Mouse (Mus musculus): Measurements from ENCODE around the gene 2610528A11Rik. TPM values are rescaled to one million over a fixed set of nuclear protein-coding genes. Genes with fewer than 3 reads are reported as not detected.

Gene 2610528A11Rik
- polyA plus RNA-seq, 1 experiment from 2014 or later: 0.69 TPM

GRCm38 (mm10) chr14:37067629-37068028 lies 46.2 kb downstream of the 2610528A11Rik start, which contains the start of gene Lrit2:
Gene Lrit2, plus strand, starts transcription at chr14:37067929.
- Histone ChIP-seq H3K4me3 (ENCODE audit: low read length) (no peak within 1 kb of the TSS), H3K9ac (ENCODE audit: low read depth, low read length) (no peak within 1 kb of the TSS), H3K27ac (ENCODE audit: low read depth, low read length) (no peak within 1 kb of the TSS), H3K27me3 (ENCODE audit: control insufficient read depth, insufficient read depth, low read length) (no peaks in the 10 kb centered on the region), H3K4me1 (ENCODE audit: control insufficient read depth, insufficient read depth, low read length) (no peaks in the 10 kb centered on the region), H3K36me3 (ENCODE audit: control insufficient read depth, insufficient read depth, low read length) (no peaks in the 10 kb centered on the region), H3K9me3 (ENCODE audit: control insufficient read depth, low read length) (no peaks in the 10 kb centered on the region), H3K4me2 (replicated peaks; ENCODE audit: low read depth, low read length) (no peak within 1 kb of the TSS)
- 82% methylated on average over 5 of the region's 5 CpGs for WGBS
- ATAC-seq (ENCODE audit: low FRiP score, low TSS enrichment): no peak

- Histone ChIP-seq H3K9ac (ENCODE audit: low read depth, low read length) (no peak overlapping the region), H3K27me3 (ENCODE audit: control insufficient read depth, insufficient read depth, low read length) (no peaks in the 10 kb centered on the region), H3K4me1 (ENCODE audit: control insufficient read depth, insufficient read depth, low read length) (no peaks in the 10 kb centered on the region), H3K27ac (ENCODE audit: low read depth, low read length) (no peak overlapping the region), H3K9me3 (ENCODE audit: control insufficient read depth, low read length) (no peaks in the 10 kb centered on the region), H3K4me2 (replicated peaks; ENCODE audit: low read depth, low read length) (no peak overlapping the region), H3K4me3 (ENCODE audit: low read length) (no peak overlapping the region), H3K36me3 (ENCODE audit: control insufficient read depth, insufficient read depth, low read length) (no peaks in the 10 kb centered on the region)
- no peak for ATAC-seq (ENCODE audit: low FRiP score, low TSS enrichment)
- WGBS: 59% methylated on average over 2 of the region's 2 CpGs
These were observed 47.2 kb downstream of the 2610528A11Rik start for GRCm38 (mm10) chr14:37066636-37067035.

- WGBS: 72% methylated on average over 2 of the region's 2 CpGs
- Histone ChIP-seq H3K27me3 (ENCODE audit: control insufficient read depth, insufficient read depth, low read length) (no peaks in the 10 kb centered on the region), H3K9me3 (ENCODE audit: control insufficient read depth, low read length) (no peaks in the 10 kb centered on the region), H3K9ac (ENCODE audit: low read depth, low read length) (no peak overlapping the region), H3K4me2 (replicated peaks; ENCODE audit: low read depth, low read length) (no peak overlapping the region), H3K36me3 (ENCODE audit: control insufficient read depth, insufficient read depth, low read length) (no peaks in the 10 kb centered on the region), H3K27ac (ENCODE audit: low read depth, low read length) (no peak overlapping the region), H3K4me1 (ENCODE audit: control insufficient read depth, insufficient read depth, low read length) (no peaks in the 10 kb centered on the region), H3K4me3 (ENCODE audit: low read length) (no peak overlapping the region)
- no peak for ATAC-seq (ENCODE audit: low FRiP score, low TSS enrichment)
These were observed 49.0 kb downstream of the 2610528A11Rik start for GRCm38 (mm10) chr14:37064849-37065248.

Other genes with a start within 250 kb of the 2610528A11Rik start
- gene Ccser2, start 145.2 kb downstream of the 2610528A11Rik start, polyA plus RNA-seq (2014; fragmentation: Nextera tagmentation; extraction: Ambion mirVana): 25.1 and 35.3 TPM in 2 replicates
- gene Rgr, start 65.1 kb downstream of the 2610528A11Rik start, polyA plus RNA-seq (2014; fragmentation: Nextera tagmentation; extraction: Ambion mirVana): not detected in 2 replicates
- gene Lrit1, start 59.2 kb downstream of the 2610528A11Rik start, polyA plus RNA-seq (2014; fragmentation: Nextera tagmentation; extraction: Ambion mirVana): not detected in 2 replicates
- gene Lrit2, start 46.1 kb downstream of the 2610528A11Rik start, polyA plus RNA-seq (2014; fragmentation: Nextera tagmentation; extraction: Ambion mirVana): not detected in 2 replicates
- gene Cdhr1, start 15.7 kb downstream of the 2610528A11Rik start, polyA plus RNA-seq (2014; fragmentation: Nextera tagmentation; extraction: Ambion mirVana): 3.8 and 5.6 TPM in 2 replicates
- 169 and 206 TPM in 2 replicates for gene Ghitm, start 21.2 kb upstream of the 2610528A11Rik start, polyA plus RNA-seq (2014; fragmentation: Nextera tagmentation; extraction: Ambion mirVana)

All from kidney, embryonic 14.5 days (tissue).